Mouse (Mus musculus) hindbrain, embryonic 10.5 days (tissue): ENCODE results near the gene Rpp21. TPM values are rescaled to one million over a fixed set of nuclear protein-coding genes. Genes with fewer than 3 reads are reported as not detected.

Experiments
- DNase-seq: peaks from one replicate; pipeline ENCODE4 v3.0.0-alpha.2; 2017; ENCODE audit warnings: low spot score
- H3K27ac ChIP-seq: fragments of 300-500 bp; sonication (generic); 2 replicates; pipeline ENCODE4 v1.5.1; 2016; ENCODE audit warnings: mild to moderate bottlenecking, moderate library complexity
- H3K27me3 ChIP-seq: fragments of 300-500 bp; sonication (generic); 2 replicates; pipeline ENCODE4 v1.6.1; 2016; ENCODE audit warnings: mild to moderate bottlenecking; ENCODE audit not compliant: poor library complexity, insufficient read depth, severe bottlenecking
- H3K36me3 ChIP-seq: fragments of 300-500 bp; sonication (generic); 2 replicates; pipeline ENCODE4 v1.6.1; 2016; ENCODE audit warnings: mild to moderate bottlenecking, moderate library complexity
- H3K4me1 ChIP-seq: fragments of 300-500 bp; sonication (generic); replicated peaks from 2 replicates; pipeline ENCODE4 v1.6.1; 2016; ENCODE audit warnings: mild to moderate bottlenecking
- H3K4me3 ChIP-seq: fragments of 300-500 bp; sonication (generic); 2 replicates; pipeline ENCODE4 v1.5.1; 2016; ENCODE audit warnings: mild to moderate bottlenecking, moderate library complexity
- H3K9me3 ChIP-seq: fragments of 300-500 bp; sonication (generic); 2 replicates; pipeline ENCODE4 v1.6.1; 2016; ENCODE audit warnings: mild to moderate bottlenecking, moderate library complexity
- WGBS: fragments of 180-500 bp; shearing (Covaris S2); methylation state at CpG from one replicate; pipeline ENCODE4 v1.1.7; 2016; 5-methylcytosine and 5-hydroxymethylcytosine counted together
- polyA plus RNA-seq: library from polyadenylated mRNA; unstranded; fragments of >200 nt; fragmentation: Nextera tagmentation; extraction: Ambion mirVana; gene quantifications from 2 replicates; pipeline ENCODE4 v1.2.1, GENCODE M21; 2016

Gene Rpp21
- 98.6 and 110 TPM in 2 replicates for polyA plus RNA-seq

DNA sequence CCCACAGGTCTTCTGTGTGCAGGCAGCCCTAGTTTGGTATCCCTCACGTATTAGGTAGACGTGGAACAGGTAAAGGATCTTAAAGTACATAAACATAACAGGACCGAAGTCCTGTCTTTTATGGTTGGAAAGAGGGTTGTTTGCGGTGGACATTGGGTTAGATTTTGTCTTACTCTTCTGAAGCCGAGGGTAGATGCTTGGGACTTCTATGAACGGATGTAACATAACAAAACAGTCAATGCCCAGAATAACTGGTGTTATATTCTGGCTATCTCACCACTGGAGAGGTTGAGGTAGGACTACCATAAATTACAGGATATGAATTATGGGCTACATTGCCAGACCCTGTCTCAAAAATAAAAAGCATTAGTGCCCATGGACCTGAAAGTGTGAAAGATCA is at the start of gene Rpp21:
TSS of gene Rpp21 (minus strand) at position 101 of the 400 bp plus-strand sequence.
- H3K27me3 ChIP-seq: peaks cover 4% of the 10 kb centered on the region; the same call in 1 of the 2 replicates
- H3K4me1 ChIP-seq: peaks cover 16% of the 10 kb centered on the region
- H3K27ac ChIP-seq: peak within 1 kb of the TSS; percentile 91
- 56% methylated on average over 6 of the region's 6 CpGs for WGBS
- H3K36me3 ChIP-seq: peaks cover 53% of the 10 kb centered on the region
- no peaks in the 10 kb centered on the region for H3K9me3 ChIP-seq
- peak within 1 kb of the TSS; percentile 84 for H3K4me3 ChIP-seq
- no peak for DNase-seq

DNA sequence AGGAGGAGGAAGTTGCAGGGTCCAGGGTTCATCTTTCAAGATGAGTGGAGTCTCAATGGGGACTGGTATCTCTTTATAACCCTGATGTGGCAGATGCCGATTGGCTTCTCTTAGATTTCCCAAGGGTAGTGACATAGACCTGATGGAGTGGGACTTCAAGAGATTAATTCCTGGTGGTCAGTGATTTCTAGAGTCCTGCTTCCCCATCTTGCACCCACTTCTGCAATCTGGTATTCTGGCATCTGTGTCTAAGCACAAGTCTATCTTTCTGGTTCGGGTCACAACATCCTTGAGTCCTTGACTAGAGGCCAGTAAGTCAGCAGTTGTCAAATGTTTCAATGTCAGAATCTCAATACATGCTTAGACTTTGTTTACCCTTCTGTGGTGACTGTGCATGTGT is 28.5 kb upstream of the Rpp21 start, which contains the start of gene H2-M10.2:
TSS of gene H2-M10.2 (minus strand) at position 101 of the 400 bp plus-strand sequence.
- H3K4me1 ChIP-seq: no peaks in the 10 kb centered on the region
- no peak within 1 kb of the TSS for H3K27ac ChIP-seq
- no peak within 1 kb of the TSS for H3K4me3 ChIP-seq
- peaks cover 23% of the 10 kb centered on the region for H3K36me3 ChIP-seq
- 87% methylated on average over 2 of the region's 2 CpGs for whole genome bisulfite sequencing
- peaks cover 14% of the 10 kb centered on the region; the same call in 1 of the 2 replicates for H3K9me3 ChIP-seq
- no peak for DNase-seq
- H3K27me3 ChIP-seq: no peaks in the 10 kb centered on the region

DNA sequence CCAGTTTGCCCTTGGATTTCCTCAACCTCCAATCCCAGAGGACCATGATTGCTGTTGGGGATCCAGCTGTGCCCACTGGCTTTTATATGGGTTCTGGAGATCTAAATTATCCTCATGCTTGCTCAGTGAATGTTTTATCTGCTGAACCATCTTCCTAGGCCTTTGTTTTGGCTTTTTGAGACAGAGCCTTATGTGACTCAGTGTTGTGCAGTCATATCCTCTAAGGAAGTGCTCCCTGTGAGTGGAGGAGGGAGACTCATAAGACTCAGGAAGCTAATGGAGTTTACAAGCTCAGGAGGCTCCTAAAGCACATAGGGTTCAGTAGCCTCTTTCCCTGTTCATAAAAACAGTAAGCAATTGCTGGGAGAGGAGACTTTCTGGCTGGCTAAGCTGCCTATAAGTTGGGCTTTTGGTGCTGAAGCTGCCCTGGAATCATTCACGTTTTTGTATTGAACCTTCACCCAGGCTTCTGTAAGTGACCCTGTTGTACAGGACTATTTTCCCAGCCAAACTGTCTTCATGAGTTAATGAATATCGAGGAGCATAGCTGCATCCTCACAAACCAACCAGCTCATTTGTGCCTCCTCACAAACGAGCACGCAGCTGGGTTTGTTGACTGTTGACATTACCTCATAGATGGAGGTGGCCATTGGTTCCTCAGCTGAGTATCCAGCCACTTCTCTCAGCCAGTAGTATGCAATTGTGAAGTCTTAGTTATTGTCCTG is 23.8 kb upstream of the Rpp21 start:
- Histone ChIP-seq H3K27me3 (no peaks in the 10 kb centered on the region), H3K9me3 (peaks cover 15% of the 10 kb centered on the region; the same call in 1 of the 2 replicates), H3K4me3 (no peak overlapping the region), H3K27ac (no peak overlapping the region), H3K4me1 (no peaks in the 10 kb centered on the region), H3K36me3 (peaks cover 66% of the 10 kb centered on the region)
- 90% methylated on average over 4 of the region's 4 CpGs for WGBS
- no peak for DNase-seq

DNA sequence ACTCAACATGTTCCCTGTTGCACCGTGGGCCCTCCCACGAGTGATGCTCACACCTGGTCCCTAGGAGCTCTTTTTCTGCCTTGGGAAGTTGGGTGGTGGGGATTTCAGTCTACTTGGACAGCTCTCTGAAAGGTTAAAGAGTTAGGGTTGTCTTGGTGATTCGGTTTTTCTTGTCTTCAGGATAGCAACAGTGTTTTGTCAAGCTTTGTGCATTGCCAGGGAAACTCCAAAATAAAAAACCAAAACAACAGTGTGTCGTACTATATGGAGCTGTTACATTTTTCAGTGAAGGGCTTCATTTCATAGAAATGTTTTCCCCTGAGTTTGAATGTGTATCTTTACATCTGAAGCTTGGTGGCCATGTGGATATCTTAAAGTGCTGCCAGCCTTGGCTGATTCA is 16.9 kb upstream of the Rpp21 start:
- peaks cover 32% of the 10 kb centered on the region for H3K4me1 ChIP-seq
- DNase-seq: no peak
- no peaks in the 10 kb centered on the region for H3K9me3 ChIP-seq
- H3K4me3 ChIP-seq: no peak overlapping the region
- peaks cover 65% of the 10 kb centered on the region for H3K36me3 ChIP-seq
- 93% methylated on average over 4 of the region's 4 CpGs for WGBS
- no peaks in the 10 kb centered on the region for H3K27me3 ChIP-seq
- H3K27ac ChIP-seq: no peak overlapping the region

DNA sequence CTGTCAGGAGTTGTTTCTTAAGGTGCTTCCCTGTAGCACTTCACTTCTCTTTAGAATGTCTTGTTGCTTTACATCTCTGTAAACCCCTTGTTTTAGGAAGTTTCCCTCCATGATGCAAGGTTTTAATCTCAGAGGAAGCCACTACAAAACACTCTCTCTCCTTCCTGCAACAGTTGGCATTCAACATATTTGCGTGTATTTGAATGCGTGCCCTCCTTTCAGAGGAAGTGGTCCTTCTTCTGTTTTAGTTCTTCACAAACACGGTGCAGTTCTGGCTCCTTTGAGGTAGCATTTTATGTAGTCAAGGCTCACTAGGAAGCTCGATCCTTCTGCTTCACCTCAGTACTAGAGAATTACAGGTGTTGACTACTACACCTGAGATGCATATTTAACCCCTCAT is 15.9 kb upstream of the Rpp21 start:
- no peak overlapping the region for H3K4me3 ChIP-seq
- no peaks in the 10 kb centered on the region for H3K9me3 ChIP-seq
- H3K36me3 ChIP-seq: peaks cover 58% of the 10 kb centered on the region
- no peak for DNase-seq
- H3K4me1 ChIP-seq: peaks cover 34% of the 10 kb centered on the region
- 91% methylated on average over 4 of the region's 4 CpGs for WGBS
- H3K27me3 ChIP-seq: no peaks in the 10 kb centered on the region
- H3K27ac ChIP-seq: no peak overlapping the region

DNA sequence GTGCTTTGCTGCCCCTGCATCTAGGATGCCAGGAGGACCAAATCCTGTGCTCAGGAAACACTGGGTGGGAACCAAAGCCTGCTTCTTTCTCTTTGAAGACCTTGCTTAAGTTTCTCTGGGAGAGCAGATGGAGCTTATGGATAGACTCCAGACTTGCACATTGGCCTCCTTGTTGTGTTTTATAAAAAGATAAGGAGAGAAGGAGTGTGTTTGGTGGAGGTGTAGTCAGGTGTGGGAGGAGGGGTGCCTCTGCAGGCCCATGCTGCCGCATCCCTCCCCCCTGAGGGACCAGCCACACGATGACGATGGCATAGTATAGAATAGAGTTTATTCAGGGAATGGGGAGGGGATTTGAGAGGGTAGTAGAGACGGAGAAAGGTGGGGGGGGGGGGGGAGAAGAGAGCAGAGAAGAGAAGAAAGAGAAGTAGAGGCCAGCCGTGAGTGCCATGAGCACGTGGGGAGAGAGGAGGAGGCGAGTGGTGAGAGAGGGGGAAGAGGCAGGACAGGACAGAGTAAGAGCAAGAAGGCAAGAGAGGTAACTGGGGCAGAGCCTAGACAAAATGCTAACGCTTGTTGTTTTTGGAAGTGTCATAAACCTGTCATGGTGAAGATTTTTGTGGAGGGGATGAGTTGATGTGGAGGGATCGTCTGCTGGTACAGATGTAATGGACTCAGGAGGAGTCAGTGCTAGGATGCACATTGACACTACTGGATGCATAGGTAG is 14.9 kb upstream of the Rpp21 start:
- no peaks in the 10 kb centered on the region for H3K27me3 ChIP-seq
- H3K9me3 ChIP-seq: no peaks in the 10 kb centered on the region
- H3K4me3 ChIP-seq: peak overlapping the region; percentile 82
- peaks cover 59% of the 10 kb centered on the region for H3K36me3 ChIP-seq
- DNase-seq: no peak
- 82% methylated on average over 9 of the region's 9 CpGs for WGBS
- H3K4me1 ChIP-seq: peaks cover 34% of the 10 kb centered on the region
- no peak overlapping the region for H3K27ac ChIP-seq

DNA sequence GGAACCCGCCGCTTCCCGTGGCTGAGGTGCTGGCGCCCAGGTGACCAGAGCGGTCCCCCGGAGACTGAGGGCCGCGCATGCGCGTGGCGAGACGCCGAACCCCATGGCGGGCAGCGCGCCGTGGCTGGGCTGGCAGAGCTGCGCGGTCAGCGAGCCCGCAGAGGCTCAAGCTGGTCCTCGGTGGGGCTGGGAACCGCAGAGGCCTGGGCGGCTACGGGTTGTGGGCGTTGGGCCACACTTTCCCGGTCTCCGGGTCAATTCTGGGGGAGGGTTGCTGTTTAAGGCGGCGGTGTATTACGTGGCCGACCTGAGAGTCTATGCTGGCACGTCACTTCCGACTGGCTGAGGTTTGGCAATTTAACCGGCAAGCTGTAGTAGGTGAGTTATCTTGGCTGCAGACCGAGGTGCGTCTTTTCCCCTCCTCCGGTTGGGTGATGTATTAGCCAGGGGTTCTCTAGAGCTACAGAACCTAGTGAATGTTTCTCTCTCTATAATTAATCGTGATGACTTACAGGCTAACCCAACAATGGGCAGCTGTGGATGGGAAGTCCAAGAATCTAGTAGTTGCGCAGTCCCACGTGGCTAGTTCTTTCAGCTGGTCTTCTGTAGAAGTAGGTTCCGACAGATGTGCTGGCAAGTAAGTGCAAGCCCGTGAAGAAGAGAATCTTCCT is 13.9 kb upstream of the Rpp21 start, which contains the start of gene Trim39:
TSS of gene Trim39 (minus strand) at position 662 of the 671 bp plus-strand sequence.
- peaks cover 34% of the 10 kb centered on the region for H3K4me1 ChIP-seq
- peak within 1 kb of the TSS; percentile 82 for H3K4me3 ChIP-seq
- peak within 1 kb of the TSS; percentile 100 for H3K27ac ChIP-seq
- DNase-seq: peak; percentile 90
- H3K27me3 ChIP-seq: no peaks in the 10 kb centered on the region
- H3K36me3 ChIP-seq: peaks cover 61% of the 10 kb centered on the region
- 2% methylated on average over 43 of the region's 43 CpGs for whole genome bisulfite sequencing
- no peaks in the 10 kb centered on the region for H3K9me3 ChIP-seq

DNA sequence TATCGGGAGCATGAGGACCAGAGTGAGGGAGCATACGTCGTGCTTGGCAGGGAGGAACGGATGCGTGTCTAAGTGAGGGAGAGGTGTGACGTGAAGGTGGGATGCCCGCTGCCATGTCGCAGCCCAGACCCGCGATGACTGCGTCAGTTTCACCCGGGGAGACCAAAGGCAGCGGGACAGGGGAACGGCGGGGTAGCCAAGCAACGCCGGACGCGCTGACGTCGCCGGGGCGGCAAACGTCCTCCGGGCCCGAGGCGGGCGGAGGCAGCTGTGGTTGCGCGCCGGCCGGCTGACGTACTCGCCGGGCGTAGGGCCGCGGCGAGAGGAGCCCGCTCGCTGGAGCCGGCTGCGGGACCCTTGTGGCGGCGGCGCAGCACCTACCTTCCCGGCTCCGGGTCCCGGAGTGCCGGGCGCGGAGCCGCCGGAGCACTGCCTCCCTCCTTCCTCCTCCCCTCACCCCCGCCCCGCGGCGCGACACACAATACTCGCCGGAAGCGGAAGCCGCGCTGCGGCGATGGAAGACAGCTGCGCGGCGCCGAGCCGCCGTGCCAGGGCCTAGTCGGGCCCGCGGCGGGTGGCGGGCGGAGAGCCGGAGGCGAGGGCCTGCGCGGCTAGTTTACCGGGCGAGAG is 13.2 kb upstream of the Rpp21 start:
- no peaks in the 10 kb centered on the region for H3K27me3 ChIP-seq
- H3K36me3 ChIP-seq: peaks cover 61% of the 10 kb centered on the region
- H3K27ac ChIP-seq: peak overlapping the region; percentile 100
- WGBS: under 1% methylated on average over 83 of the region's 84 CpGs
- no peaks in the 10 kb centered on the region for H3K9me3 ChIP-seq
- peak; percentile 93 for DNase-seq
- peak overlapping the region; percentile 82 for H3K4me3 ChIP-seq
- peaks cover 34% of the 10 kb centered on the region for H3K4me1 ChIP-seq

DNA sequence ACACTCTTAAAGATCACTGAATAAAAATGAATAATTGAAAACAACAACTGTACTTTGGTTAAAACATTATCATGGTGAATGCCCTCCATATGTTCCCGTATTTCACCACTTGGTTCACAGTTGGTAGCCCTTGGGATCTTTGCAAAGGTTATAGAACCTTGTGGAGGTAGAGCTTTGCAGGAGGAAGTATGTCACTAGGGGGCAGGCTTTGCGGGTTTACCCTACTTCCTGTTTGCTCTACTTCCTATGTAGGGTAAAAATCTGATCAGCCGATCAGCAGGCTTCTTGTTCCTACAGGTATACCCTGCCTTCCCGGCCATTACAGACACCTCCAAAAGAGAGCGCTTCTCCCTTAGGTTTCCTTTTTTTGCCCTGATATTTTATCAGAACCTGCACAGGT is 8.0 kb upstream of the Rpp21 start:
- WGBS: 81% methylated on average over 5 of the region's 5 CpGs
- H3K4me3 ChIP-seq: no peak overlapping the region
- H3K4me1 ChIP-seq: peaks cover 11% of the 10 kb centered on the region
- H3K27ac ChIP-seq: no peak overlapping the region
- no peaks in the 10 kb centered on the region for H3K27me3 ChIP-seq
- DNase-seq: no peak
- H3K9me3 ChIP-seq: no peaks in the 10 kb centered on the region
- H3K36me3 ChIP-seq: peaks cover 82% of the 10 kb centered on the region

DNA sequence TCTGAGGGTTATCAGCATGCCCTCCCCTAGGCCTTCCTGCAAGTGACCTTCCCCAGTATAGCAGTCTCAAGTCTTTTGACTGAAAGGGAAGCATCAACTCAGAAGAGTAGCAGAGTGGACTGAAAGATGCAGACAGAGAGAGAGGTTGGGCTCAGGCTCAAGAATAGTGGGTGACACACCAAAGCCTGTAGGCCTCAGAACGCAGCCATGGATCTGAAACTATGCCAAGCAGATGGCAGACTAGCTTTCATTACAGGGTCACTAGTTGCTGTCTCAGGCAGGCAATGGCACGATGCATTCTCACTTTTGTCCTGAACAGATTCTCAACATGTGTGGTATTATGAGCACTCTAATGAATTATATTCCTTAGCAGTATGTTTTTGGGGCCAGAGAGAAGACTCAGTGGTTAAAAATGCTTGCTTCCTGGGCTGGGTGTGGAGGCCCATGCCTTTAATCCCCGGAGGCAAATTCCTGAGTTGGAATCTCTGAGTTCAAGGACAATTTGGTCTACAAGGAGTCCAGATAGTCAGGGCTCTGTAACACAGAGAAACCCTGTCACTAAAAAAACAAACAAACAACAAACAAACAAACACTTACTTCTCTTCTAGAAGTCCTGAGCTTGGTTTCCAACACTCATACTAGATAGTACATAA is 6.5 kb upstream of the Rpp21 start:
- H3K9me3 ChIP-seq: no peaks in the 10 kb centered on the region
- 92% methylated on average over 3 of the region's 3 CpGs for WGBS
- no peaks in the 10 kb centered on the region for H3K4me1 ChIP-seq
- H3K36me3 ChIP-seq: peaks cover 96% of the 10 kb centered on the region
- H3K27ac ChIP-seq: no peak overlapping the region
- DNase-seq: no peak
- H3K4me3 ChIP-seq: no peak overlapping the region
- no peaks in the 10 kb centered on the region for H3K27me3 ChIP-seq

DNA sequence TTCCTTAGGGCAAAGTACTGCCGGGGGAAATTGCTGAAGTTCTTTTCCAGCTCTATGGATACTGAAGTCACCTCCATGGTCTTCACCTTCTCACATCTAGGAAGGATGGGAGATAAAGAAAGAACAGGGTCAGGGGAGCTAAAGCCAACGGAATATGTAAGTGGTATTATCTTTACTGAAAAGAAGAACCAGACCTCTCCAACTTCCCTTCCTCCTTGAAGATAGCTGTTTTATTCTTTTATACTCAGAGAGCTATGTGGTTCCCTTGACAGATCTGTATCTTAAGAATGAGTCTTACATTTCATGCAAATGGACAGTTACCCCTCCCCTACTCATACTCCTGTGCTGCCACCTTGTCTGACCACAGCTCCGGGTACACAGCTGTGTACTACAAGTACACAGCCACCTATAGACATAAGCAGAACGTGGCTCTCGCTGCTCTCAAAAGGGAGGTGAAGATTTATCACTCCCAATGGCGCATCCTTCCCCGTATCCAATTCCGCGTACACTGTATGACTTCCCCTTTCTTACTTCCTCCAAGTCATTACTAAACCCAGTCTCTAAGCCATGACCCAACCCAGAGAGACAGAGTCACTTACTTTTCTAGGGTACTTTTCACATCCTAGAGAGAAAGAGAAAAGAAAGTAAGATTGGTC is 3.8 kb upstream of the Rpp21 start:
- peaks cover 83% of the 10 kb centered on the region for H3K36me3 ChIP-seq
- 93% methylated on average over 9 of the region's 9 CpGs for WGBS
- peaks cover 13% of the 10 kb centered on the region for H3K4me1 ChIP-seq
- H3K4me3 ChIP-seq: no peak overlapping the region
- no peak for DNase-seq
- H3K27me3 ChIP-seq: no peaks in the 10 kb centered on the region
- H3K27ac ChIP-seq: no peak overlapping the region
- no peaks in the 10 kb centered on the region for H3K9me3 ChIP-seq
